Mouse (Mus musculus) A20 (cell line): ENCODE results near the gene Trip12.
A peak's percentile ranks its signal among the peaks of the same experiment; 100 is the strongest.

Experiments
- DNase-seq: peaks from one replicate; pipeline ENCODE4 v3.0.0-alpha.2; 2011; ENCODE audit warnings: low read depth, low spot score

The Trip12 gene

GRCm38 (mm10) chr1:84840018-84840664, at the start of gene Trip12:
Gene Trip12 (minus strand): TSS chr1:84840516.
- no peak for DNase-seq

- DNase-seq = no peak
Observed at GRCm38 (mm10) chr1:84890005-84890393, 49.7 kb upstream of the Trip12 start.

DNA sequence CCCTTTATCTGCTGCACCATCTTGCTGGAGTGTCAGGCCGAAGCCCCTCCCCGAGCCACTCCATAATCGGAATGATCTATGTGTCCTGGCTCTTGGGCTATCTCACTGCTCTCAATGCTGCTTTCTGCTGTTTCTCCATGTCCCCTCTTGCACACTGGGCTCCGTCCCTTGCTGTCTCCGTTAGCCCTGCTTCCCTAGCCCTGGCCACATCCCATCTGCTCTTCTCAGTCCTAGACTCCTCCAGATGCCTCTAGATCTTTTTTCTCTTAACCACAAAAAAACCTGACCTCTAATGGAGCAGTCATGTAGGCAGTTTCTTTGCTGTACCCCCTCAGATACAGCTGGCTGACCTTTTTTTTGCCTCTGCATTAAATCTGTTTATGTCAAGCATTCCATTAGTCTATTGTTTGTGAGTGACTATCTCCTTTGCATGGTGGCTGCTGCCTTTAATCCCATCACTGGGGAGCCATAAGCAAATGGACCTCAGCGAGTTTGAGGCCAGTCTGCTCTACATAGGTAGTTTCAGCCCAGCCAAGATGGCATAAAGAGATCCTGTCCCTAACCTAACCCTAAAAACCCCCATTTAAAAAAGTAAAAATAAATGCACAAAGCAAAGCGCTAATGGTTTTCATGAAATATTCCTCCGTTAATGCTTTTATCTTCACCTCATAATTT, 49.2 kb upstream of the Trip12 start:
- DNase-seq = no peak

GRCm38 (mm10) chr1:84885921-84886320, 45.6 kb upstream of the Trip12 start:
- DNase-seq = peak; percentile 34

DNA sequence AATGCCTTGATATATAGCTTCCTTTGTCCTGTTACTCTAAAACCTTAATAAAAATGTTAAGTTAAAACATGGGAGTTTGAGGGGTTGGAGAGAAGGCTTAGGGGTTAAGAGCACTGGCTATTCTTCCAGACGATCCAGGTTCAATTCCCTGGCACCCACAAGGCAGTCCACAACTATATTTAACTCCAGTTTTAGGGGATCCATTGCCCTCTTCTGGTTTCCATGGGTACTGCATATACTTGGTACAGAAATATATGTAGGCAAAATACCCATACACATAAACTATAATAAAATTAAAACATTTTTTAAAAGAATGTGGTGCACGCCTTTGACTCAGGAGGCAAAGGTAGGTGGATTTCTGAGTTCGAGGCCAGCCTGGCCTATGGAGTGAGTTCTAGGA, 44.9 kb upstream of the Trip12 start:
- peak; percentile 36 for DNase-seq

DNA sequence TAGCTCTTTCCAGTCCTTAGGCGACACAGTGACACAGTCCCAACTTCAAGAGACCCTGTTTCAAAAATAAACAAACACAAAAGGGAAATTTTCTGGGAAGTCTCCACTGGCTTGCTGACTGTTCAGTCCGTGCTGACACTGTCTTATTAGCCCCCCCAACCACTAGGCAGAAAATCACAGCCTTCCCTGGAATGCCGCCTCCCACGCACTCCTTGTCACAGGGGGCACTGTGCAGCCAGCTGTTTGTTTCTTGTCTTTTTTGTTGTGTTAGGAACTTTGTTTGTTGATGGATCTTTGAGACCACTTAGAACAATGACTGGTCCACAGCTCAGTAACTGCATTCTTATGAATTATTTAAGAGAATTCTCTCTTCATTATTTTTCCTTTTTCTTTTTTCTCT, 43.6 kb upstream of the Trip12 start:
- DNase-seq = no peak

DNA sequence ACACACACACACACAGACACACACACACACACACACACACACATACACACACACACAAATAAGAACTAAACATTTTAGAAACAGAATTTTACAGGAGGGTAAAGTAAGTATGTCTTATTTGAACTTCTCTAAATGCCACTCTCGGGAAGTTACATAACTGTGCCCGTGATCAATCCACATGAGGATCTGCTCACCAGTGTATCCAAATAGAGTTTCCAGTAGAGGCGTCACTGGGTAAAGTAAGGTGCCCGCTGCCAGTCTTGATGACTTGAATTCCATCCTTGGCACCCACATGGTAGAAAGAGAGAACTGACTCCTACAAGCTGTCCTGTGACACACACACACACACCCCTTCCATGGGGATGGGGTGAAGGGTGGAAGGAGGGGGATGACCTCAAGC, 42.6 kb upstream of the Trip12 start:
- no peak for DNase-seq

DNA sequence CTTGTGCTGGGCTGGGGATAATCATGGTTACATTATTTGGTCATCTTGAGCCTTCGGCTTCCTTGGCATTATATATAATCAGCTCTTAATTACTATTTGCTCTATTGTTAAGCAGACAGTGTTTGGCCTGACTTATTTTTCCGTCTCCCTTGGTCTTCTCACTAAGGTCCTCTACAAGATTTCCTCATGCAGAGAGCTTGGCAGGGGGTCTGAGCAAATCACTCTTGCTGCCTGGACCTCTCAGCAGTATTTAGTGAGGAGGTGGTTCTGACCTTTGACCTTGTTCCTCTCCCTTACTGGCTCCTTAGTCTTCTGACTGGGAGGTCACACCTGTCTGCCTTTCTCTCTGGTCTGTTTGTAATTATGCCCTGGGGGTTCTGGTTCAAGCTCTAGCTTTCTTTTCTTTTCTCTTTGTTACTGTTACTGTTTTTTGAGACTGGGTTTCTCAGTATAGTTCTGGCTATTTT, 41.8 kb upstream of the Trip12 start:
- no peak for DNase-seq

DNA sequence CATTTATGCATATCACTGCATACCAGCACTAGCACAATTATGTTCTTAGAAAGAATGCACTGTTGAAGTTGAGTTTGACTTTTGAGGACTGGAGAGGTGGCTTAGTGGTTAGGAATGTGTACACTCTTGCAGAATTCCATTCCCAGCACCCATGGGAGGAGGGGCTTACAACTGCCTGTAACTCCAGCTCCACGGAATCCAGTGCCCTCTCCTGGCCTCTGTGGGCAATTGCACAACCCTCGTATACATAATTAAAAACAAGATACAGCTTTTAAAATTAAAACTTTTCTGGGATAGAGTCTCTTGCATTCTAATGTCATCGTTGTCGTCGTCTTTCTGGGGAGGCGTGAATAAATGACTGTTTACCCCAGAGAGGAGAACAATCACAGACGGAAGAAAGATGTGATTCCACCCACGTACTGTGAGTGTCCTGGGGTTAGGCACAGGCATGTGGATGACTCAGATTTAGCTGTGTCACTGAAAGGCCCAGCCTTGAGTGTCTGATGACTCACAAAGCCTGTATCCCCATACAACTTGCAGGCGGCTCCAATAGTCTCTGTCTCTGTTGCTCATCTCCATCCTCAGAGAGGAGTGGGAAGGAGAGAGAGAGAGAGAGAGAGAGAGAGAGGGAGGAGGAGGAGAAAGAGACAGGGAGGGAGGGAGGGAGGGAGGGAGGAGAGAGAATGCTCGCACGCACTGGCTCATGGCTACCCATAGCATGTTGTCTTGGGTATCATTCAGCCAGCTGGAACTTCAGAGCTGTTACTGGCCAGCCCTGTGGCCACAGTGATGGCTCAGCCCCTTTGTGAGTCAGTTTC, 41.1 kb upstream of the Trip12 start:
- DNase-seq = peak; percentile 29

DNA sequence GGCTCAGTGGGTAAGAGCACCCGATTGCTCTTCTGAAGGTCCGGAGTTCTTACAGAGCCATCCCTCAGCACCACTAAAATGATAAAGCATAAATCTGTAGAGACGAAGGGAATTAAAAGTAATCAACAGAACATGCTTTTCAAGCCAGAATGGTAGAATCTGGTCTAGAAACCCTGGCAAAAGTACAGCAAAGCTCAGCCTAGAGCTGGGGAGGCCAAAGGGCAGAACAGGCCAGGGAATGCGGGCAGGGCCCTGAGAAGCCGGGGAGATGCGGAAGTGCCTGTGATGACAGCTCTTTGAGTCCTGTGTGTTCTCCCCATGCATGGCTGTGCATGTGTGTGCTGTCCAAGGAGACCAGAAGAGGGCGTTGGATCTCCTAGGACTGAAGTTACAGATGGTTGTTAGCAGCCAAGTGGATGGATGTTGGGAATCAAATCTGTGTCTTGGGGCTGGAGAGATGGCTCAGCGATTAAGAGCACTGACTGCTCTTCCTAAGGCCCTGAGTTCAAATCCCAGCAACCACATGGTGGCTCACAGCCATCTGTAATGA, 39.3 kb upstream of the Trip12 start:
- no peak for DNase-seq

DNA sequence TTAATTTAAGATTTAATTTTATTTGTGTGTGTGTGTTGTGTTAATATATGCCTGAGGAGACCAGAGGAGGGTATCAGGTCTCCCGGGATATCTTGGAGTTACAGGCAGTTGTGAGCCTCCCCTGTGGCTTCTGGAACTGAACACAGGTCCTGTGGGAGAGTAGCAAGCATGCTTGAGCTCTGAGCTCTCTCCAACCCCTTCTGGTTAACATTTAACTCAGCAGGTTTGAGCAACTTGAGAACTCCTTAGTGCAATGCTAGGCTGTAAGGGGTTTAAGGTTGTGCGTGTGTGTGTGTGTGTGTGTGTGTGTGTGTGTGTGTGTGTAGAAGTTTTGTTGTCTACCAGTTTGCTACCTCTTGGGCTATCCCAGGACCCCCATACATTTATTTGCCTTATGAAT, 37.3 kb upstream of the Trip12 start:
- DNase-seq = no peak

GRCm38 (mm10) chr1:84872939-84873338, 32.6 kb upstream of the Trip12 start:
- no peak for DNase-seq

DNA sequence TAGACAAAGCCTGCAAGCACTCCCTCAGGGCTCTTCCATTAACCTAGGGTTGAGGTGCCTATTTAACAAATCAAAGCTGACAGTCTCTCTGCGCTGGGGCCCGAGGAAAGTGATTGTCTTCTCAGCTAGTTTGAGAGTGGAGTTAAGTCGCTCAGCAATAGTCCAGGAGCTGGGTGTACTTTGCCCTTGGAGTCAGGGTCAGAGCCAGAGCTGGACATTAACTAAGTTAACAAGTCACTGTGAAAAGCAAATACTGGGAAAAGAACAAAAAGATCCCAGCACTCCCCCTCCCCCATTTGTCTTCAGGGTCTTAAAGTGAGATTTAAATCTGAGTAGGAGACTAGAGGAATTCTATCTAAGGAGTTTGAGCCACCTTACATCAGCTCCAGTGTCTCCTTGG, 31.8 kb upstream of the Trip12 start:
- no peak for DNase-seq

DNA sequence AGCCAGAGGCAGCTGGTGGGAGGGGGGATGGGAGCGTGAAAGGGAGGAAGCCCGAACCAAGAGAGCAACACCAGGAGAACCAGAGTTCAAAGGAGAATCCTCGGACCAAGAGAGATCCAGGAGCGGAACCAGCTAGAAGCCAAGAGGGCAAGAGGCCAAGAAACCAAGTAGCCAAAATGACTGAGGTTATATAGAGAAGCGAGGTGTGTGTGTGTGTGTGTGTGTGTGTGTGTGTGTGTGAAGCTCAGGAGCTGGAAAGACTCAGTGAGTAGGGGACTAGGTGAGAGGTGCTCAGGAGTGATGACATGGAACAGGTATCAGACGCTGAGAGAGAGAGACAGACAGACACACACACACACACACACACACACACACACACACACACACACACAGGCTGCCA, 30.8 kb upstream of the Trip12 start:
- DNase-seq = no peak

- DNase-seq = no peak
Observed at GRCm38 (mm10) chr1:84869498-84869897, 29.2 kb upstream of the Trip12 start.

- DNase-seq = no peak
Observed at GRCm38 (mm10) chr1:84868841-84869240, 28.5 kb upstream of the Trip12 start.

DNA sequence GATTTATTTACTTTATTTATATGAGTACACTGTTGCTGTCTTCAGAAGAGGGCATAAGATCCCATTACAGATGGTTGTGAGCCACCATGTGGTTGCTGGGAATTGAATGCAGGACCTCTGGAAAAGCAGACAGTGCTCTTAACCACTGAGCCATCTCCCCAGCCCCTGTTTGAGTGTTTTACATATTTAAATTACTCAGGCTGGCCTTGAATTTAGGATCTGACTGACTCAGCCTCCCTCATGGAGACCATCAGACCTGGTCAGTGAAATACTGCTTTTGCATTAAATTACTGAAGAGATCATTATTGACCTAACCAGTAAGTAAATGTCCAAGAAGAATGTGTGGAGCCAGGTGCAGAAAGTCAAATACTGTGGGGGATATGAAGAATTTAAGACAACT, 28.0 kb upstream of the Trip12 start:
- no peak for DNase-seq

- no peak for DNase-seq
Observed at GRCm38 (mm10) chr1:84866706-84867230, 26.5 kb upstream of the Trip12 start.

- no peak for DNase-seq
Observed at GRCm38 (mm10) chr1:84866231-84866630, 25.9 kb upstream of the Trip12 start.

- DNase-seq = peak; percentile 16
Observed at GRCm38 (mm10) chr1:84864645-84865044, 24.3 kb upstream of the Trip12 start.

DNA sequence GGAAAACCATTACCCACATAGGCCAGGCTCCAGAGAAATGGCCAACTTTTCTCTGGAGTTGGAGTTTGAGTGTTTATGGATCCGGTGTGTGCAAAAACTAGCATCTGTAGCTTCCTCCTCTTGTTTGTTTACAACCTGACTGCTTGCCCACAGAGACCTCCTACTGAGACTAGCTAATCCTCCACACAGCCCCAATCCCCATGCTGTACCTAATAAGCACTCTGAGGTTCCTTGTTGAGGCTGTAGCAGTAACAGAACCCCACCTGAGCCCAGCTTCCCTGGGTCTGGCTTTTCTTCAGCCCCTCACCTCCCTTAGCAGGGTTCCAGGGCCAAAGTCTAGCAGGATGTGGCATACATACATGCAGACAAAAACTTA, 20.9 kb upstream of the Trip12 start:
- no peak for DNase-seq
